Mouse (Mus musculus): ENCODE measurements around the gene Exoc4. TPM values are rescaled to one million over a fixed set of nuclear protein-coding genes. Genes with fewer than 3 reads are reported as not detected.

Exoc4 gene
- polyA plus RNA-seq, 1 experiment from 2014 or later: 41.1 TPM

DNA sequence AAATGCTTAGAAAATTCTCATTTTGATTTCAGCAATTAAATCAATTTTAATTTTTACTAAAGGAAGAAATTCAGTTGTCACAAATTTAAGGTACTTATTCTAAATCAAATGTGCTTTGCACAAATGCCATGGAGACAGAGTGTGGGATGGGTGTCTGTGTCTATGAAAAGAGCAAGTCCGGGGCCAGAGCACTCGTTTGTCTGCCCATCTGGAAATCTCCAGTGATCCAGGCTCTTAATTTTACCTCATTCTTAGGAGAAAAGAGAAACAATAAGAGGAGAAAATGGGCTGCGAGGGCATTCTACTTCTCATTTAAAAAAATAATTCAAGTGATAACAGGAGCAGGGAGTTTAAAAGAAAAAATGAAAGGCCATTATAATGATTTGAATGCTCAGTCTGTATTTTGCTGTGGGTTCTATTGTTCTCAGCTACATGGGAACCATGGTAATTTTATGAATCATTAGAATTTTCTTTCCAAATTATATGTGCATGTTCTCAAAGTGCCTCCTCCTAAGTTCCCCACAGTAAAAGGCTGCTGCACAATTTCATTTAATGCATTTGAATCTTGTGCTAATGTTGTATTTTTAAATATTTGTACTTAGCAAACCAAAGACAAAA, 554.7 kb downstream of the Exoc4 start:
- no peak overlapping the region for H3K9ac ChIP-seq
- no peaks in the 10 kb centered on the region for H3K4me1 ChIP-seq
- WGBS: 25% methylated on average over 3 of the region's 3 CpGs
- no peak overlapping the region for H3K4me3 ChIP-seq
- no peaks in the 10 kb centered on the region for H3K27me3 ChIP-seq (replicated peaks)
- H3K36me3 ChIP-seq: no peaks in the 10 kb centered on the region
- no peak overlapping the region for H3K27ac ChIP-seq
- ATAC-seq (ENCODE audit: low FRiP score, low read depth): no peak
- H3K4me2 ChIP-seq (replicated peaks): no peak overlapping the region
- no peaks in the 10 kb centered on the region for H3K9me3 ChIP-seq

DNA sequence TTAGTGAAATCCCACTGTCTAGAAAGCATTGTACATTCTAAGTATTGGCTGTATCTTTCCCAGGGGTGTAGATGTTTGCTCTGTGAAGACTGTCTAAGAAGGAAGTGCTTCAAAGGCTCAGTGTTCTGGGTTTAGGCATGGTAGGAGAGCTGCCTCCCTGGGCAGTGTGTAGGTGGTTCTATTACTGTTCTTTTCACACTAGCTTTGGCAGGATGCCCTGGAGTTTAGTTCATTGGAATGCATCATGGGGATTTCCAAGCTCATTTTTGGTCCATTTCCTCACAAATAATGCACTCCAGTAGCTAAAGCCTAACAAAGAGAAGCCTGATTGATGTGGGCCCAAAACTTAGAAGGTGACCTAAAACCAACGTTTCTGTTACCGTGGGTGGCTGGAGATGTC, 555.9 kb downstream of the Exoc4 start:
- WGBS: 73% methylated on average over 2 of the region's 2 CpGs
- no peaks in the 10 kb centered on the region for H3K27me3 ChIP-seq (replicated peaks)
- no peak overlapping the region for H3K27ac ChIP-seq
- ATAC-seq (ENCODE audit: low FRiP score, low read depth): no peak
- no peak overlapping the region for H3K4me3 ChIP-seq
- H3K36me3 ChIP-seq: no peaks in the 10 kb centered on the region
- H3K4me1 ChIP-seq: no peaks in the 10 kb centered on the region
- H3K9ac ChIP-seq: no peak overlapping the region
- no peak overlapping the region for H3K4me2 ChIP-seq (replicated peaks)
- no peaks in the 10 kb centered on the region for H3K9me3 ChIP-seq

- Histone ChIP-seq H3K9ac (no peak overlapping the region), H3K4me3 (no peak overlapping the region), H3K27ac (no peak overlapping the region), H3K36me3 (no peaks in the 10 kb centered on the region), H3K27me3 (replicated peaks) (no peaks in the 10 kb centered on the region), H3K4me1 (no peaks in the 10 kb centered on the region), H3K9me3 (no peaks in the 10 kb centered on the region), H3K4me2 (replicated peaks) (no peak overlapping the region)
- no peak for ATAC-seq (ENCODE audit: low FRiP score, low read depth)
- WGBS: 86% methylated on average over 3 of the region's 3 CpGs
These were observed 557.3 kb downstream of the Exoc4 start for GRCm38 (mm10) chr6:33806072-33806782.

- no peaks in the 10 kb centered on the region for H3K36me3 ChIP-seq
- no peak overlapping the region for H3K4me3 ChIP-seq
- WGBS: 58% methylated on average over 2 of the region's 2 CpGs
- no peaks in the 10 kb centered on the region for H3K9me3 ChIP-seq
- H3K4me2 ChIP-seq (replicated peaks): no peak overlapping the region
- H3K27ac ChIP-seq: no peak overlapping the region
- ATAC-seq (ENCODE audit: low FRiP score, low read depth): no peak
- no peak overlapping the region for H3K9ac ChIP-seq
- no peaks in the 10 kb centered on the region for H3K27me3 ChIP-seq (replicated peaks)
- H3K4me1 ChIP-seq: no peaks in the 10 kb centered on the region
These were observed 565.5 kb downstream of the Exoc4 start for GRCm38 (mm10) chr6:33814386-33814785.

- no peaks in the 10 kb centered on the region for H3K9me3 ChIP-seq
- H3K4me2 ChIP-seq (replicated peaks): no peak overlapping the region
- no peak overlapping the region for H3K27ac ChIP-seq
- H3K4me3 ChIP-seq: no peak overlapping the region
- WGBS: 95% methylated on average over 2 of the region's 2 CpGs
- H3K27me3 ChIP-seq (replicated peaks): no peaks in the 10 kb centered on the region
- no peaks in the 10 kb centered on the region for H3K36me3 ChIP-seq
- no peak overlapping the region for H3K9ac ChIP-seq
- H3K4me1 ChIP-seq: no peaks in the 10 kb centered on the region
- ATAC-seq (ENCODE audit: low FRiP score, low read depth): no peak
These were observed 574.3 kb downstream of the Exoc4 start for GRCm38 (mm10) chr6:33823171-33823570.

DNA sequence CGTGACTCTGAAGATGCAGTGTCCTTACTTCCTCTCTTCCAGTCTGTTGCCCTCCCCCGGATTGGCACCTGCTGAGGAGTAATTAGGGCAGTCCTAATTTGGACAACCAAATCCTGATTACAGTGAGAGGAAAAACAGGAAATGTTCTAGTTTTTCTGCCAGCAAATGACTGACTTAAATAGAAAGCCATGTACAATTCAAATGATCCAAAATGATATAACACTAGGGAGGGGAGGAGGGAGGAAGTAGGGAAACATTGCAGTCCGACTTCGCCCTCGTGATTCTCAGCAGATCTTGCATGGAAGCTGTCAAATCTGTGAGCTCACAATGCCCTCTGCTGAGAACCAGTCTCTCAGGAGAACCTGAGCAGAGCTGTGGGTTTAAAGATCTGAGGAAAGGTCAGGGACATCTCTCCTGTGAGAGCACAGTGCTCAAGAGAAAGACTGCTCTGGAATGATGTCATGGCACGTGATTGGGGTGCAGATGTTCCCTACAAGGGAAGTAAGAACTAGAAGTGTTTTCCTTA, 575.0 kb downstream of the Exoc4 start:
- Histone ChIP-seq H3K36me3 (no peaks in the 10 kb centered on the region), H3K27ac (no peak overlapping the region), H3K4me3 (no peak overlapping the region), H3K9me3 (no peaks in the 10 kb centered on the region), H3K4me1 (no peaks in the 10 kb centered on the region), H3K27me3 (replicated peaks) (no peaks in the 10 kb centered on the region), H3K4me2 (replicated peaks) (no peak overlapping the region), H3K9ac (no peak overlapping the region)
- ATAC-seq (ENCODE audit: low FRiP score, low read depth): no peak
- WGBS: 78% methylated on average over 6 of the region's 6 CpGs

DNA sequence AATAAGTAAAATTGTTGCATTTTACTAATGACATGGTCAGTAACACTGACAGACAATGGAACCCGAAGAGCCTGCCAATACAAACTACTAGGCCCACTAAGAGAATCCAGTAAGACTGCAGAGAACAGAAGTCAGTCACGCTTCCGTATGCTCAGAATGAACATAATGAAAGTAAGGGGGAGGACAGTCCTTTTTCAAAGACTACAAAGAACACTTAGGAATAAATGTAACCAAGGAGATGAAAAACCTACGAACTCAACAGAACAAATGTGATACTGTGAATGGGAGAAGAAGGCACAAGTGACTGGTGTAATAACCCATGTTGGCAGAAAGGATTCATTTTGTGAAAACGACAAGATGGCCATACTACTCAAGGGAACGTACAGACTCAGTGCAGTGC, 579.6 kb downstream of the Exoc4 start:
- no peak overlapping the region for H3K4me2 ChIP-seq (replicated peaks)
- H3K27ac ChIP-seq: no peak overlapping the region
- 26% methylated on average over 6 of the region's 6 CpGs for WGBS
- no peaks in the 10 kb centered on the region for H3K4me1 ChIP-seq
- ATAC-seq (ENCODE audit: low FRiP score, low read depth): no peak; the same call in 1 of the 2 replicates
- H3K36me3 ChIP-seq: no peaks in the 10 kb centered on the region
- no peaks in the 10 kb centered on the region for H3K9me3 ChIP-seq
- no peak overlapping the region for H3K9ac ChIP-seq
- no peaks in the 10 kb centered on the region for H3K27me3 ChIP-seq (replicated peaks)
- H3K4me3 ChIP-seq: no peak overlapping the region

DNA sequence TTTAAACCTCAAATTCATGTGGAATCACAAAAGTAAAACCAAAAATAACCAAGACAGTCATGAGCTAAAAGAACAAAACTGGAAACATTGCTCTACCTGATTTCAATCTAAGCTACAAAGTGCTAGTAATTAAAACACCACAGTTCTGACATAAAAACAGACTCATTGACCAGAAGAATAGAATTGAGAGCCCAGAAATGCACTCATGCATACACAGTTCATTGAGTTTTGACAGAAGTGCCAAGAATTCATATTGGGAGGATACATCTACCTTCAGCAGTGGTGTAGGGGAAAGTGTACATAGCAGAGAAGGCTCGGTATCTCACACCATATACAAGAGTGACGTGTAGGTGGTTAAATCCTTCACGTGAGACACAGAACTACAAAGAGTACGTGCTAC, 580.4 kb downstream of the Exoc4 start:
- Histone ChIP-seq H3K9ac (no peak overlapping the region), H3K4me3 (no peak overlapping the region), H3K27ac (no peak overlapping the region), H3K27me3 (replicated peaks) (no peaks in the 10 kb centered on the region), H3K4me1 (no peaks in the 10 kb centered on the region), H3K4me2 (replicated peaks) (no peak overlapping the region), H3K36me3 (no peaks in the 10 kb centered on the region), H3K9me3 (no peaks in the 10 kb centered on the region)
- WGBS: 97% methylated on average over 4 of the region's 4 CpGs
- no peak for ATAC-seq (ENCODE audit: low FRiP score, low read depth)

DNA sequence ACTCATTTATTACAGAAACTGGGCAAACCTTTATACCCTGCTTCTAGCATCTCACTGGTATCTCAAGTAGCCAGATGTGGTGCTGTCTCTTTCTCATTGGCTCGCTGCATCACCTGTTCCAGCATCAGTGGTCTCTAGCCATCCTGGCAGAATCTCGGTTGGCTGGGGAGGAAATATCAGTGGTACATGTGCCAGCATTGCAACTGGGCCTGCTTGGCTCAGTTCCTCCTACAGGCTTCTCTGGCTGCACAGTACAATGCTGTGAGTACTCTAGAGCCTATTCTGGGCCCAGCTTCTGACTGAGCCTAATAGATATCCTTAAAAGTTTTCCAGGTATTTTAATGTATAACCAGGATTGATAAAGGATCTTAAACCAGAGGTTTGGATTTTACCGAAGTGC, 582.4 kb downstream of the Exoc4 start:
- no peak for ATAC-seq (ENCODE audit: low FRiP score, low read depth)
- Histone ChIP-seq H3K36me3 (no peaks in the 10 kb centered on the region), H3K4me2 (replicated peaks) (no peak overlapping the region), H3K27ac (no peak overlapping the region), H3K27me3 (replicated peaks) (no peaks in the 10 kb centered on the region), H3K9ac (no peak overlapping the region), H3K9me3 (no peaks in the 10 kb centered on the region), H3K4me1 (no peaks in the 10 kb centered on the region), H3K4me3 (no peak overlapping the region)
- 90% methylated on average over 3 of the region's 3 CpGs for WGBS

- Histone ChIP-seq H3K4me2 (replicated peaks) (no peak overlapping the region), H3K4me3 (no peak overlapping the region), H3K9me3 (no peaks in the 10 kb centered on the region), H3K27ac (no peak overlapping the region), H3K36me3 (no peaks in the 10 kb centered on the region), H3K4me1 (no peaks in the 10 kb centered on the region), H3K27me3 (replicated peaks) (no peaks in the 10 kb centered on the region), H3K9ac (no peak overlapping the region)
- 51% methylated on average over 4 of the region's 4 CpGs for WGBS
- ATAC-seq (ENCODE audit: low FRiP score, low read depth): no peak
These were observed 584.1 kb downstream of the Exoc4 start for GRCm38 (mm10) chr6:33832978-33833377.

- Histone ChIP-seq H3K9ac (no peak overlapping the region), H3K27me3 (replicated peaks) (no peaks in the 10 kb centered on the region), H3K9me3 (no peaks in the 10 kb centered on the region), H3K4me3 (no peak overlapping the region), H3K36me3 (no peaks in the 10 kb centered on the region), H3K27ac (no peak overlapping the region), H3K4me1 (no peaks in the 10 kb centered on the region), H3K4me2 (replicated peaks) (no peak overlapping the region)
- ATAC-seq (ENCODE audit: low FRiP score, low read depth): no peak
- 90% methylated on average over 3 of the region's 3 CpGs for WGBS
These were observed 587.3 kb downstream of the Exoc4 start for GRCm38 (mm10) chr6:33836048-33836780.

DNA sequence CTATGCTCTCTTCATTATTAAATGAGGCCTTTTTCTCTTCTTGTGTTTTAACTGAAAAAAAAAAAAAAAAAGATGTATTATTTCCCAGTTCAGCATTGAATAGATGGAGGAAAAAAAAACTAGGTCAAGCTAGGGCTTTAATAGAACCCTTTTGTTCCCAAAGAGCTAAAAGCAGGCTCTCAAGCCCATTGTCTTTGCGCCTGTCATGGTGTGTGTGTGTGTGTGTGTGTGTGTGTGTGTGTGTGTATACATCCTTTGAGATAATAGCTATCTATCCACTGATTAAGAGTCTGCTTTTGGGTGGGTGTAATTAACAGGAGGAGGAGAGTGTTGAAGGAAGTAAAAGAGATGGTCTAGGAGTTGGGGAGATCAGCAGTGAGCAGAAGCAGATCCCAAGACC, 594.0 kb downstream of the Exoc4 start:
- H3K4me1 ChIP-seq: no peaks in the 10 kb centered on the region
- no peak overlapping the region for H3K9ac ChIP-seq
- WGBS: 46% methylated on average over 1 of the region's 1 CpGs
- H3K27me3 ChIP-seq (replicated peaks): no peaks in the 10 kb centered on the region
- H3K36me3 ChIP-seq: no peaks in the 10 kb centered on the region
- H3K27ac ChIP-seq: no peak overlapping the region
- no peaks in the 10 kb centered on the region for H3K9me3 ChIP-seq
- ATAC-seq (ENCODE audit: low FRiP score, low read depth): no peak
- H3K4me2 ChIP-seq (replicated peaks): no peak overlapping the region
- no peak overlapping the region for H3K4me3 ChIP-seq
